Mouse (Mus musculus) liver, adult 2 months (tissue): ENCODE results near the gene Vps39. TPM values are rescaled to one million over a fixed set of nuclear protein-coding genes. Genes with fewer than 3 reads are reported as not detected.

ENCODE experiments used
- DNase-seq: peaks from one replicate; pipeline ENCODE4 v3.0.0-alpha.2; 2011; ENCODE audit warnings: low read depth, low spot score; ENCODE audit errors: extremely low read depth
- H3K27ac ChIP-seq: fragments of 200-500 bp; replicated peaks from 2 replicates; pipeline ENCODE4 v1.5.1; 2012; ENCODE audit warnings: low read depth, mild to moderate bottlenecking, control low read depth, inconsistent platforms, low read length; ENCODE audit not compliant: insufficient read depth
- H3K27me3 ChIP-seq: fragments of 200-500 bp; 2 replicates; pipeline ENCODE4 v1.6.1; 2012; ENCODE audit warnings: mild to moderate bottlenecking, moderate library complexity, low read length, inconsistent platforms; ENCODE audit not compliant: control insufficient read depth, insufficient read depth
- H3K36me3 ChIP-seq: fragments of 200-500 bp; 2 replicates; pipeline ENCODE4 v1.6.1; 2012; ENCODE audit warnings: low read length, inconsistent platforms; ENCODE audit not compliant: control insufficient read depth, insufficient read depth
- H3K4me1 ChIP-seq: fragments of 200-500 bp; 2 replicates; pipeline ENCODE4 v1.6.1; 2011; ENCODE audit warnings: low read length; ENCODE audit not compliant: control insufficient read depth, insufficient read depth
- H3K4me3 ChIP-seq: fragments of 200-500 bp; 2 replicates; pipeline ENCODE4 v1.5.1; 2011; ENCODE audit warnings: low read depth, mild to moderate bottlenecking, control low read depth, low read length, moderate library complexity; ENCODE audit not compliant: insufficient read depth
- H3K79me2 ChIP-seq: fragments of 200-500 bp; 2 replicates; pipeline ENCODE4 v1.6.1; 2012; ENCODE audit warnings: inconsistent platforms, mild to moderate bottlenecking, low read length, moderate library complexity; ENCODE audit not compliant: control insufficient read depth, insufficient read depth
- H3K9ac ChIP-seq: fragments of 200-500 bp; 2 replicates; pipeline ENCODE4 v1.6.1; 2012; ENCODE audit warnings: low read depth, mild to moderate bottlenecking, control low read depth, inconsistent platforms, low read length
- CTCF ChIP-seq: fragments of 200-500 bp; IDR thresholded peaks from 2 replicates; pipeline ENCODE4 v1.5.1; 2011; ENCODE audit warnings: low read depth, low read length, control low read depth
- POLR2A ChIP-seq: fragments of 200-500 bp; IDR thresholded peaks from 2 replicates; pipeline ENCODE4 v1.6.1; 2011; ENCODE audit warnings: low read length, control low read depth; ENCODE audit not compliant: insufficient read depth; ENCODE audit errors: extremely low read depth
- WGBS: fragments of 180-500 bp; shearing (Covaris S2); methylation state at CpG from one replicate; pipeline ENCODE4 v1.1.7; 2018; 5-methylcytosine and 5-hydroxymethylcytosine counted together
- polyA plus RNA-seq: library from polyadenylated mRNA; depleted of rRNA; stranded (reverse); fragments of >200 nt; gene quantifications from 2 replicates; pipeline ENCODE4 v1.2.3, GENCODE M21; 2012; rRNA removed
- total RNA-seq: library from RNA; depleted of rRNA; stranded (reverse); fragments of >200 nt; gene quantifications from 2 replicates; pipeline ENCODE4 v1.2.3, GENCODE M21; 2014; rRNA removed

Vps39 gene
- 14.2 and 18.0 TPM in 2 replicates for total RNA-seq
- 7.4 and 10.5 TPM in 2 replicates for polyA plus RNA-seq

DNA sequence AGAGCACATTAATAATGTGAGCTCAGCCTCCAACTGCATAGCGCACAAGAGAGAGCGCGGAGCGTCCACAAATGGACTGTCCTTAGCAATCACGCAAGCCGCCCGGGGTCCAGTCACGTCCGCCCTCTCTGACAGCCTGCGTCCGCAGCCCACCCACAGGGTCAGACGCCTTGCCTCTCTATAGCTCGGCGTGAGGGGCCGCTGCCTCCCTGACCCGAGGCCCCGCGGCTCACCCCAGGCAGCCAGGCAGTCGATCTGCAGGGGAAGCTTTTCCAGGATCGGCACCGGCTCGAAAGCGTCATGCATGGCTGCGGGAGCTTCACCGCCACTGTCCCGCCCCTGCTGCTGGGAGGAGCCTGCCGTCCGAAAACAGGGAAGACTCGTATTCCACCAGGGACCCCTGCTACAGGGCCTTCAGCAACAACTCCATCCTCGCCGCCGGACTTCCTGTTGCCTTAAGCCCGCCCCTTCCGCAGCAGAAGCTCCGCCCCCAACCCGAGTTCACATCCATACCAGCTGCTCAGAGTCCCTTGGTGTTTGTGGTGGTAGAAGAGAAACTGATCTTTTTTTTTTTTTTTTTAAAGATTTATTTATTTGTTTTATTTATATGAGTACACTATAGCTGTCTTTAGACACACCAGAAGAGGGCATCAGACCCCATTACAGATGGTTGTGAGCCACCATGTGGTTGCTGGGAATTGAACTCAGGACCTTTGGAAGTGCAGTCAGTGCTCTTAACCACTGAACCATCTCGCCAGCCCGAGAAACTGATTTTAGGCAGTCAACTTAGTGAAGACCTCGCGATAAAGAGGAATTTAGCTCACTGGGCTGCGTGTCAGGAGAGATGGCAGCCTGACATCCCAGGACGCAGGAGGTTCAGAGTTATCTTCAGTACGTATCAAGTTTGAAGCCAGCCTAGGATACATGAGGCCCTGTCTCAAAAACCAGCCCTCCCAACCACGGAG, at the start of gene Vps39:
Gene Vps39, minus strand, starts transcription at position 456 of the 965 bp plus-strand sequence.
- 13% methylated on average over 44 of the region's 44 CpGs for WGBS
- Histone ChIP-seq H3K27me3 (no peaks in the 10 kb centered on the region), H3K27ac (no peak within 1 kb of the TSS; the same call in 1 of the 2 replicates), H3K79me2 (peaks cover 4% of the 10 kb centered on the region; the same call in 1 of the 2 replicates), H3K9ac (peak within 1 kb of the TSS; percentile 84), H3K36me3 (peaks cover 12% of the 10 kb centered on the region; the same call in 1 of the 2 replicates), H3K4me3 (peak within 1 kb of the TSS; percentile 96), H3K4me1 (peaks cover 6% of the 10 kb centered on the region)
- peak; percentile 67 for DNase-seq
- peak; percentile 37; the same call in 1 of the 2 replicates for TF ChIP-seq POLR2A
- TF ChIP-seq CTCF, result no peak

DNA sequence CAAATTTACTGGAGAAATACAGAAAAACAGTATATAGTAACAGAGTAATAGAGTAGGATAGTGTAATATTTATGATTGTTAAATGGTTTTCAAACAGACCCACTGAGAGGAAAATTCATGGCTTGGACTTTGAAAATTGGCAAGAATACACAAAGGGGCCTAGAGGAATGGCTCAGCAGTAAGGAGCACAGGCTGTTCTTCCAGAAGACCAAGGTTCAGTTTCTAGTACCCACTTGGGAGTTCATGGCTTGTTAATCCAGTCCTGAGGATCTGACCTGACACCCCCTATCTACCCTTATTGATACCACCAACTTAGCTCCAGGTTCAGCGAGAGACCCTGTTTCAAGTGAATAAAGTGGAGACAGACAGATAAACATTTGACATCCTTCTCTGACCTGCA, 45.0 kb upstream of the Vps39 start:
- Histone ChIP-seq H3K79me2 (peaks cover 15% of the 10 kb centered on the region; the same call in 1 of the 2 replicates), H3K36me3 (peaks cover 39% of the 10 kb centered on the region), H3K9ac (no peak overlapping the region), H3K27ac (no peak overlapping the region), H3K4me1 (peaks cover 6% of the 10 kb centered on the region), H3K27me3 (no peaks in the 10 kb centered on the region), H3K4me3 (no peak overlapping the region)
- WGBS, result 96% methylated on average over 1 of the region's 1 CpGs
- TF ChIP-seq CTCF, result no peak
- no peak for TF ChIP-seq POLR2A
- no peak for DNase-seq

DNA sequence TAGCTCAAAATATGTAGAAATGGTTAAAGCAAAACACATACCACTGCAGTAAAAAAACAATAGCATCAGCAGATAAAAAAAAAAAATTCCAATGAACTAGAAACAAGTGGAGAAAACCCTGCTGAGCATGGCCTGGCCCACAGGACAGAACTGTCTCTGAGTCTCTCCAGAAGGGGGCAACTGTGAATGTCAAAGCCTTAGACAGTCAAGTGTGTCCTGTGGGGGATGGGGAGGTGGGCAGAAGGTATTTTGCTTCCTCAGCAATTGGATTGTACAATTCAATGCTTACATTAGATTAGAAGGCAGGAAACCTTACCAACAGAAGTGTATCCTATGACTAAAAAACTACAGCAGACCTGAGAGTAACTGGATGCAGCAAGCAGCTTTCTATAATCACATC, 39.5 kb upstream of the Vps39 start:
- TF ChIP-seq POLR2A (no peak), CTCF (no peak)
- no peak overlapping the region for H3K27ac ChIP-seq
- H3K4me1 ChIP-seq, result no peaks in the 10 kb centered on the region
- H3K36me3 ChIP-seq, result peaks cover 63% of the 10 kb centered on the region
- H3K79me2 ChIP-seq, result no peaks in the 10 kb centered on the region
- DNase-seq, result no peak
- no peak overlapping the region for H3K4me3 ChIP-seq
- no peak overlapping the region for H3K9ac ChIP-seq
- no peaks in the 10 kb centered on the region for H3K27me3 ChIP-seq

DNA sequence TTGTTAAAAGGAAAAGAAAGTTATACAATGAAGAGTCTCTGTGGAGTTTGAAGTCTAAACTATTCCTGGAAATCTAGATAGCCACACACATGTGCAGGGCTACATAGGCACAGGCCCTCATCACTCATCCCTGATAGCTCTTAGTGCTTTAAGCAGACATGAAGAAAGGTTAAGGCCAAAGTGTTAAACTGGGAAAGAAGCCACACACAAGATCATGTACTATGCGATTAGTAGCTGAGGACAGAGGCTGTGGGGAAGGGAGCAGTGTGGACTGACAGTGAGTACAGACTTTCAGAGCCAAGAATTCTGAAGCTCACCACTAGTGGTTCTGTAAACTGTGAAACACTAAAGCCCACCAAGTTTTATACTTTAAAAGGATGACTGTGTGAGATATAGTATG, 38.0 kb upstream of the Vps39 start:
- Histone ChIP-seq H3K36me3 (peaks cover 55% of the 10 kb centered on the region), H3K27me3 (no peaks in the 10 kb centered on the region), H3K9ac (no peak overlapping the region), H3K4me3 (no peak overlapping the region), H3K27ac (no peak overlapping the region), H3K79me2 (no peaks in the 10 kb centered on the region), H3K4me1 (no peaks in the 10 kb centered on the region)
- no peak for DNase-seq
- 85% methylated on average over 1 of the region's 1 CpGs for WGBS
- TF ChIP-seq CTCF (no peak), POLR2A (no peak)

DNA sequence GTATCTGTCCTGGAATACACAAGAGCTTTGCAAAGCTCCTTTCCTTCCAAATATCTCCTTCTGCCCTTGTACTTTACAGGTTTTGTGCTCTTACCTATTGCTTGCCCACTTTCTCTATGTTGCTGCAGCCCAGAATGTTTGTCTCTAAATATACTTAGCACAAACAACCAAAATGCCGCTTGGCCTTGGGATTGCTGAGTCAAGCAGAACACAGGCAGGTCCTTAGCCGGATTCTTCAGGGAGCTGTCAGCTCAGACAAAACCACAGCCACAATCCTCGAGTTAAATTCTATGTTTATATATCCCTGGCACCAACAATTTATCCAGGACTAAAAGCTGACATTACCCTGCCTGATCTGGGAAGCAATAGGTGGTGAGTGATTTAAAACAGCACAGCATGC, 36.4 kb upstream of the Vps39 start:
- no peaks in the 10 kb centered on the region for H3K4me1 ChIP-seq
- TF ChIP-seq POLR2A (no peak), CTCF (no peak)
- H3K9ac ChIP-seq, result no peak overlapping the region
- 90% methylated on average over 3 of the region's 3 CpGs for WGBS
- H3K27me3 ChIP-seq, result no peaks in the 10 kb centered on the region
- H3K27ac ChIP-seq, result no peak overlapping the region
- peaks cover 55% of the 10 kb centered on the region for H3K36me3 ChIP-seq
- DNase-seq, result no peak
- H3K4me3 ChIP-seq, result no peak overlapping the region
- no peaks in the 10 kb centered on the region; the same call in 1 of the 2 replicates for H3K79me2 ChIP-seq

DNA sequence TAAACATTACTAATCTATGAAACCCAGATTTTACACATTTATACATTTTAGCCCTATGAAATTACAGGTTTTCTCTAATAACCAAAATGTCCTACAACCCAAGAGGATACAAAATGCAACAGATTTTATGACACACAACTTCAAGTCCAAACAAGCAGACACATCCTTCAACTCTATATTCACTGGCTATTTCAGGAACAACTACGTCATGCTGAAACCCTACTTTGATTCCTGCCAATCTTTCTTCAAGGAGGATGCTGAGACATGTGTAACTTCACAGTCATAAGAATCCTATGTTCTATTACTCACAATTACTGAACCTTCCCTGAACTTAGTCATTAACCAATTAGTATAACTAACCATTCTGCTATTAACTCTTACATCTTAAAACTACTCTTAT, 34.4 kb upstream of the Vps39 start:
- WGBS, result 92% methylated on average over 1 of the region's 1 CpGs
- Histone ChIP-seq H3K27me3 (no peaks in the 10 kb centered on the region), H3K4me1 (no peaks in the 10 kb centered on the region), H3K27ac (no peak overlapping the region), H3K79me2 (no peaks in the 10 kb centered on the region; the same call in 1 of the 2 replicates), H3K36me3 (peaks cover 51% of the 10 kb centered on the region), H3K9ac (no peak overlapping the region), H3K4me3 (no peak overlapping the region)
- DNase-seq, result no peak
- TF ChIP-seq POLR2A, result no peak
- no peak for TF ChIP-seq CTCF
